Mouse (Mus musculus) heart, embryonic 13.5 days (tissue): ENCODE results near the gene Tsga10ip. TPM values are rescaled to one million over a fixed set of nuclear protein-coding genes. Genes with fewer than 3 reads are reported as not detected.

Experiments
- polyA plus RNA-seq: library from polyadenylated mRNA; unstranded; fragments of >200 nt; fragmentation: Nextera tagmentation; extraction: Ambion mirVana; gene quantifications from 2 replicates; pipeline ENCODE4 v1.2.1, GENCODE M21; 2015

Gene Tsga10ip
- polyA plus RNA-seq, 1 experiment from 2014 or later: 2.2 TPM

Other genes with a start within 250 kb of the Tsga10ip start
- 17.7 and 18.6 TPM in 2 replicates for gene Pacs1, start 129.4 kb downstream of the Tsga10ip start, polyA plus RNA-seq
- 210 and 227 TPM in 2 replicates for gene Sf3b2, start 107.1 kb downstream of the Tsga10ip start, polyA plus RNA-seq
- gene Gal3st3, start 104.2 kb downstream of the Tsga10ip start, polyA plus RNA-seq: 4.5 and 5.9 TPM in 2 replicates
- not detected in 2 replicates for gene Catsper1, start 66.8 kb downstream of the Tsga10ip start, polyA plus RNA-seq
- 0.28 and 0.73 TPM in 2 replicates for gene Cst6, start 53.0 kb downstream of the Tsga10ip start, polyA plus RNA-seq
- gene Eif1ad, start 35.8 kb downstream of the Tsga10ip start, polyA plus RNA-seq: 40.5 and 43.7 TPM in 2 replicates
- 399 and 477 TPM in 2 replicates for gene Banf1, start 35.4 kb downstream of the Tsga10ip start, polyA plus RNA-seq
- gene Sart1, start 13.8 kb downstream of the Tsga10ip start, polyA plus RNA-seq: 40.7 and 41.9 TPM in 2 replicates
- 190 and 213 TPM in 2 replicates for gene Drap1, start 22.5 kb upstream of the Tsga10ip start, polyA plus RNA-seq
- 38.3 and 40.9 TPM in 2 replicates for gene AI837181, start 22.6 kb upstream of the Tsga10ip start, polyA plus RNA-seq
- gene Fosl1, start 45.0 kb upstream of the Tsga10ip start, polyA plus RNA-seq: not detected in 2 replicates
- gene Ccdc85b, start 55.4 kb upstream of the Tsga10ip start, polyA plus RNA-seq: 7.6 and 8.1 TPM in 2 replicates
- 87.4 and 93.1 TPM in 2 replicates for gene Fibp, start 58.1 kb upstream of the Tsga10ip start, polyA plus RNA-seq
- 0.56 and 1.7 TPM in 2 replicates for gene Ctsw, start 66.0 kb upstream of the Tsga10ip start, polyA plus RNA-seq
- gene Efemp2, start 71.4 kb upstream of the Tsga10ip start, polyA plus RNA-seq: 74.0 and 80.7 TPM in 2 replicates
- 36.8 and 38.9 TPM in 2 replicates for gene Mus81, start 85.9 kb upstream of the Tsga10ip start, polyA plus RNA-seq
- 1,825 and 1,925 TPM in 2 replicates for gene Cfl1, start 87.9 kb upstream of the Tsga10ip start, polyA plus RNA-seq
- gene 1700020D05Rik, start 101.3 kb upstream of the Tsga10ip start, polyA plus RNA-seq: not detected in 2 replicates
- 13.5 and 14.8 TPM in 2 replicates for gene Snx32, start 108.0 kb upstream of the Tsga10ip start, polyA plus RNA-seq
- 0.07 and 0.13 TPM in 2 replicates for gene Ovol1, start 158.1 kb upstream of the Tsga10ip start, polyA plus RNA-seq
- gene Ap5b1, start 165.5 kb upstream of the Tsga10ip start, polyA plus RNA-seq: 2.2 and 2.7 TPM in 2 replicates
- gene Rnaseh2c, start 199.3 kb upstream of the Tsga10ip start, polyA plus RNA-seq: 109 and 113 TPM in 2 replicates
- 31.0 and 31.5 TPM in 2 replicates for gene Kat5, start 207.7 kb upstream of the Tsga10ip start, polyA plus RNA-seq
- gene Rela, start 235.0 kb upstream of the Tsga10ip start, polyA plus RNA-seq: 35.9 and 37.4 TPM in 2 replicates